Mouse (Mus musculus): Measurements from ENCODE around the gene Sbno2.

- TF ChIP-seq TBP (conservative IDR thresholded peaks at IDR 0.05; ENCODE audit: low read depth, low read length), result no peak
- TF ChIP-seq JUND (conservative IDR thresholded peaks at IDR 0.05; ENCODE audit: low read depth, low read length), result no peak
- TF ChIP-seq CTCF (conservative IDR thresholded peaks at IDR 0.05 in 1 of 2, IDR thresholded peaks at IDR 0.05 in 1 of 2; ENCODE audit: low read depth in 2 of 2, low read length in 2 of 2), result no peak
These were observed 12.4 kb upstream of the Sbno2 start for GRCm38 (mm10) chr10:80117736-80118135.

Measured in CH12.LX (cell line).